Mouse (Mus musculus): ENCODE results near the gene Tfrc. TPM values are rescaled to one million over a fixed set of nuclear protein-coding genes. Genes with fewer than 3 reads are reported as not detected.

The Tfrc gene
- polyA plus RNA-seq, 1 experiment = 12.0 TPM

- WGBS = 62% methylated on average over 5 of the region's 5 CpGs
- peaks cover 2% of the 10 kb centered on the region; the same call in 1 of the 2 replicates for H3K4me1 ChIP-seq (ENCODE audit: control insufficient read depth, insufficient read depth, low read length)
- no peaks in the 10 kb centered on the region for H3K27me3 ChIP-seq (replicated peaks; ENCODE audit: control insufficient read depth, insufficient read depth, low read length)
- TF ChIP-seq POLR2A (IDR thresholded peaks at IDR 0.05; ENCODE audit: low read depth, low read length) (no peak), CTCF (conservative IDR thresholded peaks at IDR 0.05; ENCODE audit: insufficient read depth, insufficient read length, low read depth, low read length) (no peak)
- H3K4me3 ChIP-seq (ENCODE audit: insufficient read depth, low read depth, low read length) = no peak overlapping the region
- DNase-seq = peak; percentile 78
- no peak overlapping the region for H3K27ac ChIP-seq (ENCODE audit: insufficient read depth, low read depth, low read length)
- H3K36me3 ChIP-seq (ENCODE audit: control insufficient read depth, insufficient read depth, low read length) = peaks cover 3% of the 10 kb centered on the region
Measured at GRCm38 (mm10) chr16:32610460-32611255, 1.9 kb downstream of the Tfrc start.

DNA sequence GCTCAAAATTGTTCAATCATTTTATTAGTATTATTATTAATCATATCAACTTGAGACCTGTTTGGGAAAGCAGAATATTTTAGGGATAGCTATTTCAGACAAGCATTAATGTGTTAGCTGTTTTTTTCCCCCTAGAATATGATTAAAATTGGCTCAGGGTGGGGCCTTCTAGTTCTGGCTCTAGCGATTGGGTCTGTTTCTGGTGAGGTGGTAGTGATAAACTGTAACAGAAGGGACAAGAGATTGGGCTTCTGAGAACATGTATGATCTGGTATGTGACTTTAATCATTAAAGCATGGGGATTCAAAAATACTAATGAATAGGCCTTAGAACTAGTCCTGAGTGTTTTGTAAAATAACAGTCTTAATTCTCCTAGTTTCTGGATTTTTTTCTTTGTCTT, 3.3 kb downstream of the Tfrc start:
- Histone ChIP-seq H3K4me3 (ENCODE audit: insufficient read depth, low read depth, low read length) (no peak overlapping the region), H3K36me3 (ENCODE audit: control insufficient read depth, insufficient read depth, low read length) (peaks cover 3% of the 10 kb centered on the region), H3K27me3 (replicated peaks; ENCODE audit: control insufficient read depth, insufficient read depth, low read length) (no peaks in the 10 kb centered on the region), H3K4me1 (ENCODE audit: control insufficient read depth, insufficient read depth, low read length) (peaks cover 2% of the 10 kb centered on the region; the same call in 1 of the 2 replicates), H3K27ac (ENCODE audit: insufficient read depth, low read depth, low read length) (no peak overlapping the region)
- no peak for DNase-seq
- WGBS = 67% methylated on average over 1 of the region's 1 CpGs
- TF ChIP-seq CTCF (conservative IDR thresholded peaks at IDR 0.05; ENCODE audit: insufficient read depth, insufficient read length, low read depth, low read length) (no peak), POLR2A (IDR thresholded peaks at IDR 0.05; ENCODE audit: low read depth, low read length) (no peak)

DNA sequence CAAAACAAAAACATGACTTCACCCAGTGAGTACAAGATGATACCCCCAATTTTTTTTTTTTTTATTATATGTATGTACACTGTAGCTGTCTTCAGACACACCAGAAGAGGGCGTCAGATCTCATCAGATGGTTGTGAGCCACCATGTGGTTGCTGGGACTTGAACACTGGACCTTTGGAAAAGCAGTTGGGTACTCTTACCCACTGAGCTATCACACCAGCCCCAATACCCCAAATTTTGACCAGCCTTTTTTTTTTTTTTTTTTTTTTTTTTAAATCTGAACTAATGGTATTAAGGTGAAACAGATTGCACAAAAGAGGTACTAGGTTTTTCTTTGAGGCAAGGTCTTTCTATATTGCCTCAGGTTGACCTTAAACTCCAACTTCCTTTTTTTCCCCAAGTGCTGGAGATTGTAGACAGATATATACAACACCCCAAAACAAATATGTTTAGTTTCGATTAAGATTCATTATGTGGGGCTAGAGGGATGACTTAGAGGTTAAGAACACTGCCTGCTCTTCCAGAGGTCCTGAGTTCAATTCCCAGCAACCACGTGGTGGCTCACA, 4.6 kb downstream of the Tfrc start:
- Histone ChIP-seq H3K4me3 (ENCODE audit: insufficient read depth, low read depth, low read length) (no peak overlapping the region), H3K4me1 (ENCODE audit: control insufficient read depth, insufficient read depth, low read length) (no peaks in the 10 kb centered on the region; the same call in 1 of the 2 replicates), H3K27ac (ENCODE audit: insufficient read depth, low read depth, low read length) (no peak overlapping the region), H3K27me3 (replicated peaks; ENCODE audit: control insufficient read depth, insufficient read depth, low read length) (no peaks in the 10 kb centered on the region), H3K36me3 (ENCODE audit: control insufficient read depth, insufficient read depth, low read length) (peaks cover 4% of the 10 kb centered on the region)
- 75% methylated on average over 3 of the region's 3 CpGs for WGBS
- no peak for DNase-seq
- TF ChIP-seq POLR2A (IDR thresholded peaks at IDR 0.05; ENCODE audit: low read depth, low read length) = no peak

- 55% methylated on average over 4 of the region's 4 CpGs for WGBS
- no peak for TF ChIP-seq POLR2A (IDR thresholded peaks at IDR 0.05; ENCODE audit: low read depth, low read length)
- peak; percentile 28; the same call in 1 of the 2 replicates for TF ChIP-seq CTCF (conservative IDR thresholded peaks at IDR 0.05; ENCODE audit: insufficient read depth, insufficient read length, low read depth, low read length)
Measured at GRCm38 (mm10) chr16:32614047-32614446, 5.3 kb downstream of the Tfrc start.

DNA sequence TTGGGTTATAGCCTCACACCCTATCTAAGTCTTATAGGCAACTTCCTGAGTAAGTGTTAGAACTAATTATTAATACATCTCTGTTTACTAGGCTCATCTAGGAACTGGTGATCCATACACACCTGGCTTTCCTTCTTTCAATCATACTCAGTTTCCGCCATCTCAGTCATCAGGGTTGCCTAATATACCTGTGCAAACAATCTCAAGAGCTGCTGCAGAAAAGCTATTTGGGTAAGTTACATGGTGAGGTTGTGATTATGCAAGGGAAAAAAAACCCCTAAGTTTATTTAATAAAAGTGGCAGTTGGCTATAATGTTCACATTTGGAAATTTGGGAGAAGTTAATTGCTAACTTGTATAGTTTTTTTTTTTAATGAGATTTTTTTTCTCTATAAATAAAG, 10.2 kb downstream of the Tfrc start:
- no peaks in the 10 kb centered on the region for H3K27me3 ChIP-seq (replicated peaks; ENCODE audit: control insufficient read depth, insufficient read depth, low read length)
- no peak for DNase-seq
- 98% methylated on average over 1 of the region's 1 CpGs for WGBS
- TF ChIP-seq CTCF (conservative IDR thresholded peaks at IDR 0.05; ENCODE audit: insufficient read depth, insufficient read length, low read depth, low read length) (no peak), POLR2A (IDR thresholded peaks at IDR 0.05; ENCODE audit: low read depth, low read length) (no peak)
- H3K4me3 ChIP-seq (ENCODE audit: insufficient read depth, low read depth, low read length) = no peak overlapping the region
- H3K27ac ChIP-seq (ENCODE audit: insufficient read depth, low read depth, low read length) = no peak overlapping the region
- H3K36me3 ChIP-seq (ENCODE audit: control insufficient read depth, insufficient read depth, low read length) = peaks cover 10% of the 10 kb centered on the region
- no peaks in the 10 kb centered on the region for H3K4me1 ChIP-seq (ENCODE audit: control insufficient read depth, insufficient read depth, low read length)

More at GRCm38 (mm10) chr16:32614047-32614446, 5.3 kb downstream of the Tfrc start:
- Histone ChIP-seq H3K27me3 (replicated peaks; ENCODE audit: control insufficient read depth, insufficient read depth, low read length) (no peaks in the 10 kb centered on the region), H3K4me1 (ENCODE audit: control insufficient read depth, insufficient read depth, low read length) (no peaks in the 10 kb centered on the region; the same call in 1 of the 2 replicates), H3K4me3 (ENCODE audit: insufficient read depth, low read depth, low read length) (no peak overlapping the region), H3K36me3 (ENCODE audit: control insufficient read depth, insufficient read depth, low read length) (peaks cover 4% of the 10 kb centered on the region), H3K27ac (ENCODE audit: insufficient read depth, low read depth, low read length) (no peak overlapping the region)
- DNase-seq = no peak

- Histone ChIP-seq H3K27ac (ENCODE audit: insufficient read depth, low read depth, low read length) (no peak overlapping the region), H3K4me1 (ENCODE audit: control insufficient read depth, insufficient read depth, low read length) (no peaks in the 10 kb centered on the region), H3K36me3 (ENCODE audit: control insufficient read depth, insufficient read depth, low read length) (peaks cover 14% of the 10 kb centered on the region), H3K4me3 (ENCODE audit: insufficient read depth, low read depth, low read length) (no peak overlapping the region), H3K27me3 (replicated peaks; ENCODE audit: control insufficient read depth, insufficient read depth, low read length) (no peaks in the 10 kb centered on the region)
- TF ChIP-seq POLR2A (IDR thresholded peaks at IDR 0.05; ENCODE audit: low read depth, low read length) = no peak
- no peak for TF ChIP-seq CTCF (conservative IDR thresholded peaks at IDR 0.05; ENCODE audit: insufficient read depth, insufficient read length, low read depth, low read length)
- 86% methylated on average over 8 of the region's 8 CpGs for WGBS
- DNase-seq = no peak
Measured at GRCm38 (mm10) chr16:32628140-32628539, 19.4 kb downstream of the Tfrc start.

DNA sequence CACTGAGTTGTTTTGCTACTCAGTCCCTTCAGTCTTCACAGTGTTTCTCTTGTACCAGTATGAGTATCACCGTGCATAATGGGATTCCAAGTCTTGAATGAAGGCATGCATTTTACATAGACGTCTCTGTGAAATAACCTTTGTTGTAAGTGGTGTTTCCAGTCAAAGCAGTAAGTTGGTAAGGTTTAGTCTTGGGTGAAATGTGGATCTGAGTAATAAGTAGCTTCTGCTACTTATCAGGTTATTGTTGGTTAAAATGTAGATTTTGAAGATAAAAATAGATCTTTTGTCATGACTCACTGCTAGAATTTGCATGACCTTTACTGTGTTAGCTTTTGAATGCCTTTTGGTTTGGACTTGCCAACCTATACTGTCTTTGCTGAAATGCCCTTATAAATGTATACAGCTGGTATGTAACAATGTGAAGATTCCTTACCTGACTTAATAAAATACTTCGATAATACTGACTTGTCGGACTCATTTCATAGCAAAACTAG, 23.7 kb downstream of the Tfrc start:
- Histone ChIP-seq H3K36me3 (ENCODE audit: control insufficient read depth, insufficient read depth, low read length) (peaks cover 6% of the 10 kb centered on the region; the same call in 1 of the 2 replicates), H3K4me3 (ENCODE audit: insufficient read depth, low read depth, low read length) (no peak overlapping the region), H3K4me1 (ENCODE audit: control insufficient read depth, insufficient read depth, low read length) (no peaks in the 10 kb centered on the region), H3K27ac (ENCODE audit: insufficient read depth, low read depth, low read length) (no peak overlapping the region), H3K27me3 (replicated peaks; ENCODE audit: control insufficient read depth, insufficient read depth, low read length) (no peaks in the 10 kb centered on the region)
- TF ChIP-seq CTCF (conservative IDR thresholded peaks at IDR 0.05; ENCODE audit: insufficient read depth, insufficient read length, low read depth, low read length) = no peak
- TF ChIP-seq POLR2A (IDR thresholded peaks at IDR 0.05; ENCODE audit: low read depth, low read length) = no peak
- DNase-seq = no peak
- 92% methylated on average over 4 of the region's 4 CpGs for whole genome bisulfite sequencing

All from kidney, adult 2 months (tissue).